Mouse (Mus musculus) heart, embryonic 10.5 days (tissue): ENCODE measurements around the gene Rxfp4. TPM values are rescaled to one million over a fixed set of nuclear protein-coding genes. Genes with fewer than 3 reads are reported as not detected.

ENCODE experiments used
- DNase-seq: peaks from one replicate; pipeline ENCODE4 v3.0.0-alpha.2; 2017; ENCODE audit warnings: low spot score
- H3K27ac ChIP-seq: fragments of 300-500 bp; sonication (generic); 2 replicates; pipeline ENCODE4 v1.5.1; 2016; ENCODE audit warnings: mild to moderate bottlenecking
- H3K27me3 ChIP-seq: fragments of 300-500 bp; sonication (generic); 2 replicates; pipeline ENCODE4 v1.6.1; 2016; ENCODE audit warnings: mild to moderate bottlenecking; ENCODE audit not compliant: poor library complexity, insufficient read depth, severe bottlenecking
- H3K36me3 ChIP-seq: fragments of 300-500 bp; sonication (generic); 2 replicates; pipeline ENCODE4 v1.6.1; 2016; ENCODE audit warnings: mild to moderate bottlenecking, moderate library complexity
- H3K4me1 ChIP-seq: fragments of 300-500 bp; sonication (generic); 2 replicates; pipeline ENCODE4 v1.6.1; 2016; ENCODE audit warnings: mild to moderate bottlenecking
- H3K4me3 ChIP-seq: fragments of 300-500 bp; sonication (generic); 2 replicates; pipeline ENCODE4 v1.5.1; 2016; ENCODE audit warnings: mild to moderate bottlenecking, moderate library complexity
- H3K9me3 ChIP-seq: fragments of 300-500 bp; sonication (generic); 2 replicates; pipeline ENCODE4 v1.6.1; 2016; ENCODE audit warnings: mild to moderate bottlenecking, moderate library complexity
- WGBS: fragments of 180-500 bp; shearing (Covaris S2); methylation state at CpG from one replicate; pipeline ENCODE4 v1.1.7; 2016; 5-methylcytosine and 5-hydroxymethylcytosine counted together
- polyA plus RNA-seq: library from polyadenylated mRNA; unstranded; fragments of >200 nt; fragmentation: Nextera tagmentation; extraction: Ambion mirVana; gene quantifications from 2 replicates; pipeline ENCODE4 v1.2.1, GENCODE M21; 2016

Rxfp4 gene
- polyA plus RNA-seq, 1 experiment from 2014 or later: not detected

DNA sequence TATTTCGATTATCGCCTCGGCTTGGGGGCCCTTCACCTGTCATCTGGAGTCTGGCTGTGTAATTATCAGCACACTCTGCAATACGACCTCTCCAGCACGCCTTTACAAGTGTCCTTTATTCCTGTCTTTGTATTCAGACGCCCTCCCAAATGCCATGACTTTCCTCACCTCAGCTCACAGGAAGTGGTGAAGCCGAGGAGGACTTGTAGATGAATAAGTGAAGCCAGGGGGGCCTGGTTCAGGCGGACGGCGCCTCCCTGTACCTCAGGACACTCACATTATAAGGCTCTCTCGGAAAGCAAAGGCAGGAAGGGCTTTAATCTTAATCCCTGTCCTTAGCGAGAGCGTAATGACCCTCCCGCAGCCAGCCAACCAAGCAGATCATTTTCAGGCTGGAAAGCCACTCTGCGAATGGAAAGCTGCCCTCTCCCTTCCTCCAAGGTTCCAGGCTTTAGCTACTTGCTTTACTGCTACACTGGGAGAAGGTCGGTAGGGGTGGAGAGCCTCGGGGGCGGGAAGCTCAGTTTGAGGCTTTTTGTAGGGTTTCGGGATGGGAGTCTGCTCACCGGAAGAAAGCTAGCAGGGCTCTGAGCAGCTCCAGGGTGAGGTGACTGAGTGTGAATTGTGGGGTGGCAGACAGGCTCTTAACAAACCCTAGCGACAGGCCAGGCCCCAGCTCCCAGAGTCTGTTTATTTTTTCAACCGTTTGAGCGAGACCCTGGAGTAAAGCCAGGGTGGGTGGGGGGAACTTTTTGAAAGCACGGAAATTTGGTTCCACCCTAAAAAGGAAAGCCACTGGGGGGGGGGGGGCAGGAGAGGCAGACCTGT, 30.6 kb downstream of the Rxfp4 start:
- Histone ChIP-seq H3K4me1 (peaks cover 86% of the 10 kb centered on the region), H3K27me3 (no peaks in the 10 kb centered on the region), H3K36me3 (peaks cover 19% of the 10 kb centered on the region), H3K9me3 (no peaks in the 10 kb centered on the region), H3K4me3 (peak overlapping the region; percentile 90), H3K27ac (peak overlapping the region; percentile 99)
- DNase-seq: no peak
- under 1% methylated on average over 24 of the region's 24 CpGs for WGBS

DNA sequence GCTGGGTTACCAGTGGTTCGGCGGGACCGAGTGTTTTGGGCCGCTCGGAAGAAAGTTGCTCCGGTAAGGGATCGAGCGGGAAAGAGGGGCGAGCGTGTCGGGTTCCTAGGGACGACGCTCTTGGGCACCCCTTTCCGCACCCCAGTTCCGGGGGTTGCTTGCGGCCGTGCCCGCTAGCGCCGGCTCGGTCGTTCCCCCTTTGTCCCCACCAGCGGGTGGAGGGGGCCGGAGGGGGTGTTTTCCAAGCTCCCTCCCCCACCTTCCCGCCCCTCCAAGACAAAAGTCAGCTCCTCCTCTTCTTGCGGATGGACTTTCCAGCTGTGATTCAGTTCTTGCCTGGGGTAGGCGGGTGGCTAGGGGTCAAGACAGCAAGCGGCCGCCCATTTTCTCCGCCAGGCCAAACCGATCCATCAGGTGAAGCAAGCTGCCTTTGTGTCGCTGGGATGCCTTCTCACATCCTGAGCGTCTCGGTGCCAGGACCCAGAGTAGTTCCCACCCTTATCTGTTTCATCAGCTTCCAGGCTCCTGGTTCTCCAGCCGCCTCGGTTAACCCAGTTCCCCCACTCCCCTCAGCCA, 31.3 kb downstream of the Rxfp4 start:
- Histone ChIP-seq H3K27ac (peak overlapping the region; percentile 99), H3K4me3 (peak overlapping the region; percentile 90), H3K9me3 (no peaks in the 10 kb centered on the region), H3K4me1 (peaks cover 86% of the 10 kb centered on the region), H3K36me3 (peaks cover 17% of the 10 kb centered on the region), H3K27me3 (no peaks in the 10 kb centered on the region)
- under 1% methylated on average over 36 of the region's 36 CpGs for WGBS
- DNase-seq: no peak

DNA sequence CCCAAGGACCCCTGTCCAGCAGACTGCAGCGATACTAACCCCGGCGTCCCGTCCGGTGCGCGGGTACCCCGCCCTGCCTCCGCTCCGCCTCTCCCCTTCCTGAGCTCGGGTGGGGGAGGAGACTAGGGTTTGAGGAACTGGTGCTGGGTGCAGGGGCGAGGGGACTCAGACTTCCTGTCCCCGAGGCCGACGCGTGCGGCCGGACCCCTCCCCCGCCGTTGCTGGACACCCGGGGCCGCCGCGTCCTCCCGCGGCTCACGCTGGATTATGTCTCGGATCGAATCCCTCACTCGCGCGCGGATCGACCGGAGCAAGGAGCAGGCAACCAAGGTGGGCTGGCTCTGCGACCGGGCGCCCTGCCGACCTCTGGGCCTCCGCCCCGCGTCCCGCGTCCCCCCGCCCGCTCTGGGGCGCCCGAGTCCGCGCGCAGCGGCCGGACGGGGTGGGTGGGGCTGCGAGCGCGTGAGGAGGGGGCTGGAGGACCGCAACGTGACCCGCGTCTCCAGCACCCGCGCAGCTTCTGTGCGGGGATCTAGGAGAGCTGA, 31.9 kb downstream of the Rxfp4 start:
- Histone ChIP-seq H3K27me3 (no peaks in the 10 kb centered on the region), H3K36me3 (peaks cover 11% of the 10 kb centered on the region), H3K9me3 (no peaks in the 10 kb centered on the region), H3K4me3 (peak overlapping the region; percentile 90), H3K27ac (peak overlapping the region; percentile 99), H3K4me1 (peaks cover 86% of the 10 kb centered on the region)
- DNase-seq: peak; percentile 90
- WGBS: under 1% methylated on average over 64 of the region's 64 CpGs

DNA sequence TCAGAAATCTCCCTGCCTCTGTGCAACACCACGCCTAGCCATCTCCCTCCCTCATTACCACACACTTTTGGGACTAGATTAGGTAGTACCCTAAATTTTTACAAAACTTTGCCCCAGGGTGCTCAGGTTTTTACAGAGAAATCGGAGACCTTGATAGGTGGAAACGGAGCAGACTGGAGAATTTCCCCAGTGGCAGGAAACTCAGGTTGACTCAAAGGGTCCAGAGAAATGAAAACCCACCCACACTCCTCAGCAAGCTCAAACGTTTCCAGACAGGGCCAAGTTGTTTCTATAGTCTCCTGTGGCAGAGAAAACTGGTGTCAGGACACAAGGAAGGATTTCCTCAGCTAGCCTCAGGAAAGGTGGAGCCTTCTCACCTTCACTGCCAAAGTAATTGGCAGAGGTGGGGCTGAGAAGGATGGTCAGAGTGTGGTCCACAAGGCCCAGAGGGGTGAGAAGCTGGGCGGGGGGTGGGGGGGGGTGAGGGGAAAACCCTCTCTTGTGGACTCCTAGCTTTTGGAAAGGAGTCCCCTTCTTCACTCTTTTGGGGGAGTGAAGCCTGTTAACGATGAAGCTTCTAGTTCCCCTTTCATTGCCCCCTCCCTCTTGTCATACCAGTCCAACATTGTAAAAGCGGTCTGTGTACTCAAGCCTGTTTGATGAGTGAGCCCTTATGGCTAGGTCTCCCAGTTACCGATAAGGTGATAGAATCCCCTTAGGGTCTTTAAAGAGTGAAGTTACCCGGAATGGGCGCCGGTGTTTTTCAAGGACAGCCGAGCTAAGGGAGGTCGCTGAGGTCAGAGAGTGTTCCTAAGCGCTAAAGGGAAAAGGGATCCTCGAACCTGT, 32.6 kb downstream of the Rxfp4 start:
- Histone ChIP-seq H3K4me3 (peak overlapping the region; percentile 90), H3K9me3 (no peaks in the 10 kb centered on the region), H3K36me3 (peaks cover 8% of the 10 kb centered on the region), H3K27ac (peak overlapping the region; percentile 99), H3K27me3 (no peaks in the 10 kb centered on the region), H3K4me1 (peaks cover 86% of the 10 kb centered on the region)
- no peak for DNase-seq
- 9% methylated on average over 15 of the region's 15 CpGs for WGBS

DNA sequence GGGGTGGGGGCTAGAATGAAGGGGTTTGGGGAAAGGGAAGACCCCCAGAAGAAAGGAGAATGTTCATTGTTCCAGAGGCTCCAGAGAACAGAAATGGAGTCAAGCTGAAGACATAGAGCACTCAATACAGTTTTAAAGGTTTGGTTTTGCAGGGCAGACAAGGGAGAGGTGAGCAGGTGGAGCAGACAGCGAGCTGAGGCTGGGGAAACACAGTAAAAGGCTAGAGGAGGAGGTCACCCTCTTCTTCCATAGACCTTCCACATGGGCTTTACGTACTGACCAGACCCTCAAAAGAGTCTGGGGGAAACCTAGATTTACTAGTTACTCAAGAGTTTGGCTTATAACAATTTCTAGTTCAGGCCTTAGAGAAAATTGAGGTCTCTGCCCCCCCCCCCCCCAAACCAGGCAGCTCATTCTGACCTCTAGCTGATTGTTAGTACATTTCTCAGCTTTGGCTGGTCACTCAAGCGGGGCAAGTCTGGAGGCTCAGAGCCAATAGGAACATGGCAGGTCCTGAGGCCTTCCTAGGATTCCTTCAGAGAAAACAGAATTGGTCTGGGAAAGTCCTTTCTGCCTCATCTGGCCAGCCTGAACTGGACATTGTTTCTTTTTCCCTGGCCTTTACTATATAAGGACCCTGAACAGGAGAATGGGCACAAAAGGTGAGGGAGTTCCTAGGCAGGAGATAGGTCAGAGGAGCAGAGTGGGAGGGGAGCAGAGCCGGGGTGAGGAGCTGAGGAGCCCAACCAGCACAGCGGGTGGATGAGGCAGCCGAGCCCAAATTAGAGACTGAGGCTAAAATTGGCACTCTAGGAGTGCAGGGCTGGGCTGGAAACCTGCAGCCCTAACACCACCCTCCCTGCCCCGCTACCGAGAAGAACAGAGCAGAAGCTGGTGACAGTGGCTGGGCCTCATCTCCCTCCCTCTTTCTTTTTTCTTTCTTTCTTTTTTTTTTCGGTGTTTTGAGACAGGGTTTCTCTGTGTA, 33.5 kb downstream of the Rxfp4 start:
- no peaks in the 10 kb centered on the region for H3K27me3 ChIP-seq
- no peak for DNase-seq
- no peaks in the 10 kb centered on the region for H3K9me3 ChIP-seq
- H3K4me1 ChIP-seq: peaks cover 85% of the 10 kb centered on the region
- no peaks in the 10 kb centered on the region; the same call in 1 of the 2 replicates for H3K36me3 ChIP-seq
- WGBS: 41% methylated on average over 9 of the region's 9 CpGs
- H3K4me3 ChIP-seq: peak overlapping the region; percentile 12; the same call in 1 of the 2 replicates
- H3K27ac ChIP-seq: peak overlapping the region; percentile 99

DNA sequence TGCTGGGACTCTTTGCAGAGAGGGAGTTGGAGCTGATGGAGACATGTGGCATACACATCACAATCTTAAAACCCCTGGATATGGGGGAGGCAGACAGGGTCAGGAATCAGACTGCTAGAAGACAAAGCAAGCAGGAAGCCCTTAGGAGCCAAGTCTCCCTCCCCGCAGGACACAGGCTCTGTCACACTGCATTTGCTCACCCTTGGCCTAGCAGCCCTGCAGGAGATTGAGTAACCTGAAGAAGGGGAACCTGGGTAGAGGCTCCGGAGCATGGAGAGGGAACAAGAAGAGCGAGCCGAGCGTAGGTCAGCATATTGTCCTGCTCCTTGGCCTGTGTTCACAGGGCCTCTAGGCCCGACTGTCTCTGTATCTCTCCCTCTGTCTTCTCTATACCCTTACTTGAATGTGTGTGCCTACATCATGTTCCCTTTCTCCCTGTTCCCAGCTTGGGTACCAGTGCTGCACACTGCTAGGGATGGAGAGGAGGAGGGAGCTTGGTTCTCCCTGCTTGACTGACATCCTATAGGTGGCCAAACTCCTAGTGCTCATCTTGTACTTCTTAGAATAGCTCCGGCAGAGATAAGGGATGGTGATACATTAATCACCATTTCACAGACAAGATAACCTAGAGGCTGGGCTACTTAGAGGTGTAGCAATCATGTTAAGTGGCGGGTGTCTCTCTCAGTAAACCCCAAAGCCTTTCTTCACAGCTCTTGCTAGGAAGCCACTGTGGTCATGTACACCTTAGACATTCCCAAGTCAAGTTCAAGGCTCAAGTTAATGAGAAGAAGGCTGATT, 34.7 kb downstream of the Rxfp4 start:
- peaks cover 75% of the 10 kb centered on the region for H3K4me1 ChIP-seq

DNA sequence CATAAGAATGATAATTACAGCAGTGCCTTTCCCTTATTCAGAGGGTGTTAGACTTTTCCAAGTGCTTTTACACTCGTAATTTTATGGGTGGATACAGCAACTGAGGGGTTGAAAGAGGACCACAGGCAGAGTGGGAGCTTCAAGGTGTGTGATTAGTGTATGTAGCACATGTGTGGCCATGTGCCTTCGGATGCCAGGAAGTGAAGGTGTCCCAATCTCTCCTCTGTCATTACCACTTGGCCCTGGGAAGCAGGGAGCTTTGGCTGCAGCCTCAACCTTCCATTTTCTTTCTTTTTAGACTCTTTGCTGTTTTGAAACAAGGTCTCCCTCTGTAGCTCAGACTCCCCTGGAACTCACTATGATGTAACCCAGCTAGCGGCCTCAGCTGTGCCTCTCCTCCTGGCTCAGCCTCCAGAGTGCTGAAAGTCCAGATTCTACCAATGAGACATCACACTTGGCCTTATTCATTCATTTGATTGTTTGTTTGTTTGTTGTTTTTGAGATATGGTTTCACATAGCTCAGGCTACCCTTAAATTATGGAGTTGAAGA, 35.9 kb downstream of the Rxfp4 start:
- H3K27me3 ChIP-seq: no peaks in the 10 kb centered on the region
- H3K4me1 ChIP-seq: peaks cover 67% of the 10 kb centered on the region
- H3K9me3 ChIP-seq: no peaks in the 10 kb centered on the region
- no peak for DNase-seq
- H3K4me3 ChIP-seq: no peak overlapping the region
- H3K27ac ChIP-seq: 0 out of 2 replicates have a peak overlapping the region, but pooled peaks have one; percentile 52
- H3K36me3 ChIP-seq: no peaks in the 10 kb centered on the region; the same call in 1 of the 2 replicates
- WGBS: 68% methylated on average over 3 of the region's 3 CpGs

More for the DNA sequence above, 34.7 kb downstream of the Rxfp4 start:
- no peak for DNase-seq
- Histone ChIP-seq H3K9me3 (no peaks in the 10 kb centered on the region), H3K4me3 (no peak overlapping the region), H3K36me3 (no peaks in the 10 kb centered on the region; the same call in 1 of the 2 replicates), H3K27ac (0 out of 2 replicates have a peak overlapping the region, but pooled peaks have one; percentile 17), H3K27me3 (no peaks in the 10 kb centered on the region)
- 46% methylated on average over 8 of the region's 8 CpGs for WGBS

DNA sequence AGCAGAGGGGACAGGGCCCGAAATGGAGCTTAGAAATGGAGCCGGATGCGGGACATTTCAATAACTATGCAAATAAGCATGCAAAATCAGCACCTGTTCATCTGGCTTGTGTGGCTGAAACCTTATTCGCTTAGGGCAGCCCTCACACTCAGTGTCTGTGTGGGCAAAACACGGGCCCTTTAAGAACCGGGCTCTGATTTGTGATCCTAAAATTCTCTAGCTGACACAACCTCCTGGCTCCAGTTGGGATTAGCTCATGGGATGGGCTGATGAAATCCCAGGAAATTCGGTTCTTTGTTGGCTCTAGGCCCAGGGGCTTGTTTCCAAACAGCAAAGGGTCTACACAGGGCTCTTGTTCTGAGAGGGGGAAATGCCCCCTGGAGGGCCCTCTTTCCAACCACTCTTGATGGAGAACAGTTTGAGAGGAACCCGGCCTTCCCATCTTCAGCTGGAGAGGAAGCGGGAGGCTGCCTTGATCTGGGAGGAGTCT, 37.0 kb downstream of the Rxfp4 start:
- Histone ChIP-seq H3K27ac (peak overlapping the region; percentile 42; the same call in 1 of the 2 replicates), H3K4me3 (peak overlapping the region; percentile 9; the same call in 1 of the 2 replicates), H3K4me1 (peaks cover 66% of the 10 kb centered on the region), H3K27me3 (no peaks in the 10 kb centered on the region), H3K9me3 (no peaks in the 10 kb centered on the region), H3K36me3 (no peaks in the 10 kb centered on the region)
- 52% methylated on average over 9 of the region's 9 CpGs for WGBS
- DNase-seq: no peak

DNA sequence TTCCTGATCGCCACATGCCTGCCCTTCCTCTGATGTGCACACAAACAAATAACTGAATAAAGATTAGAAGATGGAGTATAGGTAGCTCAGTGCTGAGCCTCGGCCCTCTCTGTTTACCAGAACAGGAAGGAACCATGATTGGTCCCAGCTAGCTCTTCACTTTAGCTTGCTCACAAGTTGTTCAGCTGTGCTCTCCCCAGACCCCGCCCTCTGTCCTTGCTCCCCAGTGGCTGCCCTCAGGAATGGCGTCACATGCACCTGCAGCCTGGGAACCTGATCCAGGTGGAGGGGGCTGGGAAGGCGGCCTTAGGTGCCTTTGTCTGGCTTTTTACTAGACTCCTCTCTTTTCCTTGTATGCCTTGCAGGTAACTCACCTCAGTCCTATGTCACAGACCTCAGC, 37.8 kb downstream of the Rxfp4 start:
- H3K27ac ChIP-seq: no peak overlapping the region
- no peak for DNase-seq
- no peak overlapping the region for H3K4me3 ChIP-seq
- 64% methylated on average over 5 of the region's 5 CpGs for WGBS
- peaks cover 58% of the 10 kb centered on the region for H3K4me1 ChIP-seq
- H3K36me3 ChIP-seq: no peaks in the 10 kb centered on the region
- no peaks in the 10 kb centered on the region for H3K27me3 ChIP-seq
- H3K9me3 ChIP-seq: no peaks in the 10 kb centered on the region

DNA sequence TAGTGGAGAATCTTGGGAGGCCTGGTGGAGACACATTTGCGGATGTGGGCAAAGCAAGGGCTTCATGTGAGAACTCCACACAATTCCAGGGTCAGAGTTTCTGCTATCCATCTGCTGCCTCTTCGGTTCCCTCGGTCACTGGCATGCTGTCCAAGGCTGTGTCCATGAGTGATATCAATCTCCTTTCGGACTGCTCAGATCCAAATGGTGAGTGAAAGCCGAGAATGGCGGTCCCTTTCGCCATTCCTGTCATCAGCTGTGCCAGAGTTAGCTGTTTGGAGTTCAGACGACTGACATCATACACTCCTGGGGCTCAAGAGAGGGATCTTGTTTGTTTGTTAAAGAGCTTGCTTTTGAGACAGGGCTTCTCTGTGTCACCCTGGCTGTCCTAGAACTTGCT, 38.5 kb downstream of the Rxfp4 start:
- Histone ChIP-seq H3K9me3 (no peaks in the 10 kb centered on the region), H3K27me3 (no peaks in the 10 kb centered on the region), H3K36me3 (no peaks in the 10 kb centered on the region), H3K4me3 (no peak overlapping the region), H3K4me1 (peaks cover 51% of the 10 kb centered on the region), H3K27ac (no peak overlapping the region)
- WGBS: 50% methylated on average over 8 of the region's 8 CpGs
- no peak for DNase-seq

DNA sequence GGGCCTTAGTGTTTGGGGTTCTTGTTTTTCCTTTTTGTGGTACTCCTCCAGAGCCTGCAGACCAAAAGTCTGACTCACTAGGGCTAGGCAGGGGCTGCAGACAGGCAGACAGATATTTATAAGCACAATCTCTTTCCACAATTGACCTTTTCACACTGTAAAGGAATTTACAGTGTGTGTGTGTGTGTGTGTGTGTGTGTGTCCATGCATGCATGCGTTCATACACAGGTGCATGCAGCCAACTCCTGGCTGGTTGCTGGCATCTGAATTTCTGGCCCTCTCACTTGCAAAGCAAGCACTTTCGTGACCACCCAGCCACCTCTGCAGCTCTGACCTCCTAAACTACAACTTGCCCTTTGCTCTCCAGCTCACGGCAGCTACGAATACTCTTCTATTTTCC, 43.9 kb downstream of the Rxfp4 start:
- WGBS: 53% methylated on average over 4 of the region's 4 CpGs
- peaks cover 30% of the 10 kb centered on the region for H3K4me1 ChIP-seq
- no peak for DNase-seq
- H3K36me3 ChIP-seq: no peaks in the 10 kb centered on the region
- H3K9me3 ChIP-seq: no peaks in the 10 kb centered on the region
- H3K4me3 ChIP-seq: no peak overlapping the region
- no peaks in the 10 kb centered on the region for H3K27me3 ChIP-seq
- no peak overlapping the region for H3K27ac ChIP-seq
